Mouse (Mus musculus): ENCODE measurements around the gene Ubr1.
"Not testable (repeated sequence)": the region's sequence is repeated elsewhere in the genome, so short reads cannot be mapped to it uniquely, and the experiment has no call there.

The Ubr1 gene

DNA sequence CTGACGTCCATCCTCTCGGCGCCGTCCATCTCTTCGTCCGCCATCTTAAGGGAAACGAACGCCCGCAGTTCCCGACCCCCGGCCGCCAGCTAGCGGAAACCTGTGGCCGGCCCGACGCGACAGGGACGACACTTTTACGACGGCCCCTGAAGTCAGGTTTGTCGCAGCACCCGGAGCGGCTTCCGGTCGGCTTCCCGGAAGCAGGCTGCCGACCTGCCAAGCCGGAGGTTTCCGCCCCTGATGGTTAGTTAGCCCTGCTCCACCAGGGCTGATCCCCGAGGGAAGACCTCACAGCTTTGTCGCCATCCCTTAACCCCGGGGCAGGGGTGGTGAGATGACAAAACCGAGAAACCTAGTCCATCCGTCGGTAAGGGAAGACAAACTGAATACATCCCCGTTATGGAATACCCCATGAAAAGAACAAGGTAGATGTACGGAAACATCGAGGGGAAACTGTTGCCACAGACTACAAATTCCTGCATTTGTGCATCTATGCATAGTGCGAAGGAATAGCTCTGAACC is at the start of gene Ubr1:
TSS of gene Ubr1 (minus strand) at position 157 of the 522 bp plus-strand sequence.
- DNase-seq (ENCODE audit: low read depth, low spot score), result peak; percentile 97

GRCm38 (mm10) chr2:121017151-121017550 is 46.6 kb upstream of the Ubr1 start:
- no peak for DNase-seq (ENCODE audit: low read depth, low spot score)

GRCm38 (mm10) chr2:121016226-121016625 is 45.7 kb upstream of the Ubr1 start:
- no peak for DNase-seq (ENCODE audit: low read depth, low spot score)

DNA sequence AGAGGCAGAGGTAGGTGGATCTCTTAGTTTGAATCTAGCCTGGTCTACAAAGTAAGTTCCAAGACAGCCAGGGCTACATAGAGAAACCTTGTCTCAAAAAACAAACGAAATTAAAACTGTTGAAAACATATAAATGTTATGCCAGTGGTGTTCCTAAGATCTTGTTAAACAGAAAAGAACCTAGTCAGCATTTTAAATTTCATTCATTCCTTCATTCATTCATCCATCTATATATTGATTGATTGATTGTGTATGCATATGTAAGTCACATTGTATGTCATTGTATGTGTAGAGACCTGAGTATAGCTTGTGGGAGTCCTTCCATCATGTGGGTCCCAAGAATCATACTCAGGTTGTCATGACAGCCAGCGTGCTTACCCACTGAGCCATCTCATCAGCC is 45.0 kb upstream of the Ubr1 start:
- no peak for DNase-seq (ENCODE audit: low read depth, low spot score)

GRCm38 (mm10) chr2:121012676-121013075 is 42.2 kb upstream of the Ubr1 start:
- no peak for DNase-seq (ENCODE audit: low read depth, low spot score)

GRCm38 (mm10) chr2:121009071-121009677 is 38.7 kb upstream of the Ubr1 start:
- DNase-seq (ENCODE audit: low read depth, low spot score), result no peak

DNA sequence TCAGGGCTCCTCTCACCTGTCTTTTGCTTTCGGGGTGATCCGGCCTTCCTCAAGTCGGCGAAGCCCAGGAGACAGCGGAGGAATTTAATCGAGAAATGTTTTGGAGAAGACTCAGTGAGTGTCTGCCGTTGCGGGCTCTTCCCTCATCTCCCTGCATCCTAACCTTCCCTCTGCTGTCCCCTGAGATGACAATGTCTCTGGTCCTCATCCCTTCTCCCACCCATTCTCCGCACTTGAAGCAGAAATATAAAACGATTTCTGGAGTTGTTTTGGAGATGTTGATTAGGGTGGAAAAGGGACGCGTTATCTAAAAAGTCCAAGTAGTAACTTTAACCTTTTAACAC is 38.1 kb upstream of the Ubr1 start:
- no peak for DNase-seq (ENCODE audit: low read depth, low spot score)

GRCm38 (mm10) chr2:121007925-121008663 is 37.6 kb upstream of the Ubr1 start, which contains the start of gene Ccndbp1:
TSS of gene Ccndbp1 (plus strand) at chr2:121008403.
- peak; percentile 98 for DNase-seq (ENCODE audit: low read depth, low spot score)

- DNase-seq (ENCODE audit: low read depth, low spot score), result no peak
These were observed 36.5 kb upstream of the Ubr1 start for GRCm38 (mm10) chr2:121006986-121007385.

GRCm38 (mm10) chr2:121004018-121004811 is 33.7 kb upstream of the Ubr1 start:
- no peak for DNase-seq (ENCODE audit: low read depth, low spot score)

DNA sequence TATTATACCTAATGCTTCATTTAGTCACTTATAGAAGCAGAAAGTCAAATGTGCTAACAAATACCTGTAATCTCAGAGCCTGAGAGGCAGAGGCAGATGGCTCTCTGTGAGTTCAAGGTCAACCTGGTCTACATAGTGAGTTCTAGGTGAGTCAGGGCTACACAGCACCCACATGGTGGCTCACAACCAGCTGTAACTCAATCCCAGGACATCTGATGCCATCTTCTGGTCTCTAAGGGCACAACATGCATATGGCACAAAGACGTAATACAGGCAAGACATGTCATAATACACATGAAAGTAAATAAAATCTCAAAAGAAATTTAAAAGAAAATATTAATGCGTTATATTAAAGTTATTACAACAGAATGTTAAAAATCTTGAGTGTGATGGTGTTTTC is 33.1 kb upstream of the Ubr1 start:
- DNase-seq (ENCODE audit: low read depth, low spot score), result peak; percentile 66

DNA sequence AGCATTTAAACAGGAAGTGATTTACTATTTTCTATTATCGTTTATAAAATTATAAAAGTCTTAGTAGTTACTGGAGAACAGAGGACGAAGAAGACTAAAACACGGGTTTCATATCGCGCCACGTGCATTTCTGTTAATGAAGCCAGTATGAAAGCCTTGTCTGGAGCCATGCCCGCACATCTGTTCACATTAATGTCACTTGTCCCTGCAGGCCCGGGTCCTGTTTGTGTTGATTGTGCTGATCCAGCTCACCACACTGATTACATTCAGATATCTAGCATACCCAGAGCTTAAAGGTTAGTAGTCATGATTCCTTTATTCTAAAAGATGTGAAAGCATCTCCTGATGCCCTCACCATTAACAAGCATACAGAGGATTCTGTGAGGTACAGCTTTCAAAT is 28.3 kb upstream of the Ubr1 start:
- DNase-seq (ENCODE audit: low read depth, low spot score), result no peak

DNA sequence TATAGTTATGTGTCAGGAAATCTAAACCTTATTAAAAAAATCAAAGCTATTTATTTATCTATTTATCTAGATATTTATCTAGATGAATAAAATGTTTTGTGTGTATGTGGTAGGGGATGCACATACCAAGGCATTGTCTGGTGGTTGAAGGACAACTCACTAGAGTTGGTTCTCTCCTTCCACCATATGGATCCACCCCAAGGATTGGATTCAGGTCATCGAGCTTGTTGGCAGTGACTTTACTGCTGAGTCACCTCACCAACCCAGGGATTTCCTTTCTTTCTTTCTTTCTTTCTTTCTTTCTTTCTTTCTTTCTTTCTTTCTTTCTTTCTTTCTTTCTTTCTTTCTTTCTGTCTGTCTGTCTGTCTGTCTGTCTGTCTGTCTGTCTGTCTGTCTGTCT is 26.1 kb upstream of the Ubr1 start:
- not testable (repeated sequence) for DNase-seq (ENCODE audit: low read depth, low spot score)

GRCm38 (mm10) chr2:120991196-120991595 is 20.7 kb upstream of the Ubr1 start:
- peak; percentile 69 for DNase-seq (ENCODE audit: low read depth, low spot score)

- DNase-seq (ENCODE audit: low read depth, low spot score), result peak; percentile 73
These were observed 14.7 kb upstream of the Ubr1 start for GRCm38 (mm10) chr2:120985241-120985640.

GRCm38 (mm10) chr2:120983611-120984010 is 13.1 kb upstream of the Ubr1 start:
- no peak for DNase-seq (ENCODE audit: low read depth, low spot score)

- DNase-seq (ENCODE audit: low read depth, low spot score), result peak; percentile 43
These were observed 10.3 kb upstream of the Ubr1 start for GRCm38 (mm10) chr2:120980861-120981260.

- peak; percentile 11 for DNase-seq (ENCODE audit: low read depth, low spot score)
These were observed 9.3 kb upstream of the Ubr1 start for GRCm38 (mm10) chr2:120979819-120980218.

DNA sequence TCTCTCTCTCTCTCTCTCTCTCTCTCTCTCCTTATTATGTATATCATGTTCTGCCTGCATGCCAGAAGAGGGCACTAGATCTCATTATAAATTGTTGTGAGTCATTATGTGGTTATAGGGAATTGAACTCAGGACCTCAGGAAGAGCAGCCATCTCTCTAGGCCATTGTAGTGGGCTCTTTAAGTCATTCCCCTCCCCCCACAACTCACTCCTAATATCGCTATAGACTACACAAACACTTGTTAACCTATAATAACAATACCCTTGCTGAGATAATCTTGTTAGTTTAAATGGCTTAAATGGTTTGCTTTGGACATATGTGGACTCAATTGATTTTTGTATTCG is 8.2 kb upstream of the Ubr1 start:
- DNase-seq (ENCODE audit: low read depth, low spot score), result no peak

GRCm38 (mm10) chr2:120977926-120978692 is 7.6 kb upstream of the Ubr1 start:
- no peak for DNase-seq (ENCODE audit: low read depth, low spot score)
